Mouse (Mus musculus): ENCODE data around the gene Cdkn2d.
"Not testable (repeated sequence)": the region's sequence is repeated elsewhere in the genome, so short reads cannot be mapped to it uniquely, and the experiment has no call there.

Gene Cdkn2d

GRCm38 (mm10) chr9:21291022-21291787, at the start of gene Cdkn2d:
TSS of gene Cdkn2d (minus strand) at chr9:21291407.
- DNase-seq: peak; percentile 100

DNA sequence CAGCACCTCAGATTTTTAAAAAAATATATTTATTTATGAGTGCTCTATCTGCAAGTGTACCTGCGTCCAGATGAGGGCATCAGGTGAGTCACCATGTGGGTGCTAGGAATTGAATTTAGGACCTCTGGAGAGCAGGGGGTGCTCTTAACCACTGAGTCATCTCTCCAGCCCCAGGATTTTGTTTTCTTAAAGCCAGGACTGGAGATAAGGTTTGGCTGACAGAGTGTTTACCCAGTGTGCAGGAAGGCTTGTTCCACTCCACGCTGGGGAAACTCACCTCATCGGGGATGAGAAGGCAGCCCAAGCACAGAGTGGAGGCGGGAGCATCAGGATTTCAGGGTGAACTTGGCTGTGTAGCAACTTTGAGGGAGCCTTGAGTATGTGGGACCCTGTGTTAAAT, 49.2 kb upstream of the Cdkn2d start:
- no peak for DNase-seq

GRCm38 (mm10) chr9:21337652-21338051, 46.4 kb upstream of the Cdkn2d start:
- DNase-seq: peak; percentile 67 to 76

DNA sequence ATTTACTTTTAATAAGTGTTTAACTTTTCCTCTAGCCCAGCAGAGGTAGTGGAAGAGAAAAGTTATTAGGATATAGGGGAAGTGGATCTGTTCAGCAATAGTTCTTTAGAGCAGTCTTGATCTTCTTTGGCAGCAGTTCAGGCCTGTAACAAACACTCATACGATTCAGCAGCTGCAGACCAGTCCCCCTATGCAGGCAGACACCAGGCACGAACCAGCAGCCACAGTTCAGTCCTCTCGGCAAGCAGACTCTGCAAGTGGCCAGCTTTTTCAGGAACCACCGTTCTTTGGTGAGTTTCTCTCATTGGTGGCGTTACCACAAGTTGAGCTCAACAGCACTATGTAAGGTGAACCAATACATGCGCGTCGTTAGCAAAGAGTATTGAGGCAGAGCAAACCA, 45.3 kb upstream of the Cdkn2d start:
- DNase-seq: no peak

- no peak for DNase-seq
These were observed 44.2 kb upstream of the Cdkn2d start for GRCm38 (mm10) chr9:21335391-21335790.

GRCm38 (mm10) chr9:21334747-21335146, 43.5 kb upstream of the Cdkn2d start:
- no peak for DNase-seq

DNA sequence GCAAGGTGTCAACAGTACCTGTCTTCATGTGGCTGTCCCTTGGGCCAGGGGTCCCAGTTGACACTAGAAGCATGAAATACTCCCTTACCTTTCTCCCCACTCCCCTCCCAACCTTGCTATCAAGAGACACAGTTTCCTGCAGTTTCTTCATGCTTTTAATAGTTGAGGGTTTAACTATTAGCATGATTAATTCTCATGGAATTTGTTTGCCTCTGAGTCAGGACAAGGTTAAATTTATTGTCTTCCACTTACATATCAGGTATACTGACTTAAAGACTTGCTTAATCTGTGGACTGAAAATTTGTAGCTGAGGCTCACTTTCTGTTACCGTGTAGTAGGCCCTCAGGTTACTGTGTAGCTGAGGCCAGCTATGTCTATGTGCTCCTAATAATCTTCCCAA, 42.3 kb upstream of the Cdkn2d start:
- no peak for DNase-seq

DNA sequence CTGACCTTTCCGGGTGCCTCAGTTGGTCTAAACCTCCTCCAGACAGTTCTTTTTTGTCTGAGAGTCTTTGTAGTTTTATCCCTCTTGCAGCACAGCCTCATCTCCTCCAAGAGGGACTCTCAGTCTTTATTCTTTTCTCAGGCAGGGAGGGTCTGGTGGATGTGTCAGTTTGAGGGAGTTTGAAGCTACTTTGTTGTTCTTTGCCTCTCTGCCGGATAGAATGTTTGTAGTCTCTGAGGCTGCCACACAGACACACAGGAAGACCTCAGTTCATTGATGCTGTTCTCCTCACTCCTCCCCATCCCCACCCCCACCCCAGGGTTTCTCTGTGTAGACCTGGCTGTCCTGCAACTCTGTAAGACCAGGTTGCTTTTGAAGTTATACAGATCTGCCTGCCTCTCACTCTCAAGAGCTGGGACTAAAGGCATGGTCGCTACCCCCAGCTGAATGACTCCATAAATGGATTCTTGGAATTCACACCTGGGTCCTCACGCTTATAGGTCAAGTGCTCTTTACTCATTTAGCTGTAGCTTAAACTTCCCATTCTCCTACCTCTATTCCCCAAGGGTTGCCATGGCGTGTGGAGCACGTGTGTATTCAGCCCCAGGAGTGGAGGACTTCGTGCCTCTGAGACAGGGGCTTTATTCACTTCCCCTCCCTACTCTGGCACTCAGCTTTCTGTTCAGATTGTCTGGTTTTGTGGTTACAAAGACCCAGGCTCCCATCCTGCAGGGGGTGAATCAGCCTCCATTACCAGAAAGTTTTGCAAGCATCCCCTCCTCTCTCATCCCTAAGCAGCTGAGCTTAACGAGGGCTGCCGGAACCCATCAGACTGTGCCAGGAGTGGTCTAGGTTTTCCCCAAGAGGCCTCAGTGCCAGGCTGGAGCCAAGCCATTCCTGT, 41.2 kb upstream of the Cdkn2d start:
- no peak for DNase-seq

- no peak for DNase-seq
These were observed 40.3 kb upstream of the Cdkn2d start for GRCm38 (mm10) chr9:21331365-21332140.

GRCm38 (mm10) chr9:21329699-21330289, 38.6 kb upstream of the Cdkn2d start:
- no peak for DNase-seq

GRCm38 (mm10) chr9:21329041-21329440, 37.8 kb upstream of the Cdkn2d start:
- peak in 1 of 2 experiments; percentile 22 for DNase-seq

DNA sequence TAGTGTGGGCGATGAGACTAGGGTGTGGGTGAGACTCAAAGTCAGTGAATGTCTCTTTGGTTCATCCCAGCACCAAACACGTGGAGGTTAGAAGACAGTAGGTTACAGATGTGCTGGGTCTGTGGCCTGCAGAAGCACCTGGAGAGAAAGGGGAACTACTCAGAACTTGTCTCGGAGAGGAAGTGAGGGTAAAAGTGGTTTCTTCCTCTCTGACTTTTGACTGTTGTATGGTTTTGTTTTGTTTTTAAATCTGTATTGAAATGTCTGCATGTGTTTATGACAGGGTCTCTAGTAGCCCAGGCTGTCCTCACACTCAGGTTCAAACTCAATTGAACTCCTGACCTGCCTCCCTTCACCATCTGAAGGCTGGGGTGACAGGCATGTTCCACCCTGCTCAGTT, 36.8 kb upstream of the Cdkn2d start:
- no peak for DNase-seq

GRCm38 (mm10) chr9:21327569-21327968, 36.4 kb upstream of the Cdkn2d start:
- DNase-seq: no peak

DNA sequence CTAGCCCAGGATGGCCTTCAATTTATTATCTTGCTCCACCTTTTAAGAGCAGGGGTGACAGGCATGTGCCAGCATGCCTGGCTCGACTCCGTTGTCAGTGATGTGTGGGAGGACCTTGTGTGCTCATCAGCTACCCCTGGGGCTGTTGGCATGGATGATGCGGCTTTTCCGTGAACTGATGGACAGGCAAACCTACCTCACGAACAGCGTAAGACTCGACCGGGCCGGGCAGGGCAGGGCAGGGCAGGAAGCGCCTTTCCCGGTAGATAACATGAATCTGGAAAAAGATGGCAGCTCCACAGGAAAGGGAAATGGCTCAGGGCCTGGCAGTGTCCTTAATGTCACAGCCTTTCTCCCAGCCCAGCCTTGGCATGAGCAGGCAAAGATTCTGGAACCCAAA, 33.1 kb upstream of the Cdkn2d start:
- DNase-seq: peak in 1 of 2 experiments; percentile 40

DNA sequence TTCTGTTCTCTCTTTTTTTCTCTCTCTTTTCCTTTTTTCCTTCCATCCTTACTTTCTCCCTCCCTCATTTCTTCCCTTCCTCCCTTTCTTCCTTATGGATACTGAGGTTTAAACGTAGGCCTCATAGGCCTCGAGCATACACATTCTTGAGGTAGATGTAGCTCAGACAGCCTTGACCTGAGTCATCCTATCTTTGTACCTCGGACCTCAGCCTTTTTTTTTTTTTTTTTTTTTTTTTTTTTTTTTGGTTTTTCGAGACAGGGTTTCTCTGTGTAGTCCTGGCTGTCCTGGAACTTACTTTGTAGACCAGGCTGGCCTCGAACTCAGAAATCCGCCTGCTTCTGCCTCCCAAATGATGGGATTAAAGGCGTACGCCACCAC, 31.7 kb upstream of the Cdkn2d start:
- DNase-seq: not testable (repeated sequence)

DNA sequence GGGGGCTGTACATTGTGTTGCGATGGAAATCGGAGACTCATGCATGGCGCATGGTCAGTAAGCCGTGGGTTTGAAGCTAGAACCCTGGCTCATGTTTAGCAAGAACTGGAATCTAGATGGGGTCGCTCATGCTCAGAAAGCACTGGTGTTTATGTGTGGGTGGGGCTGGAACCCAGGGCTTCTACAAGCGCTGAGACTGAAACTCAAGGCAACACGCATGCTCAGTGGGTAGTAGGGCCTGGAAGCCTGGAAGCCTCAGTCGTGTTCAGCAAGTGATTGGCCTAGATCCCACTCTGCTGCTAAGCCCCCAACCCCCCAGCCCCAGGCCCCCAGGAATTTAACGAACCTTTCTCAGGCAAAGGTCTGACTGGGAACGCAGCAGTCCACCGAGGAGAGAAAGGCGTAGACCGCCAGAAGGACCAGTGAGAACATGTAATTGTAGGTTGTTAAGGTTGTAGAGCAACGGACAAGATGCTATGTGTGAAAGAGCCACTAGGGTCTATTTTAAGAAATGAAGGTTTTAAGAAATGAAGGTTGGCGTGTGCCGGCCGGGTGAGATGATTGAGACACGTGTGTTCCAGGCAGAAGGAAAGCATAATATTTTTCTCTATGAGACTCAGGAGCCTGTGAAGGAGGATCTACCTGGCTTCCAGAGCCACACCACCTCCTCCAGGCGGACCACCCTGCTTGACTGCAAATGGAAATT, 31.2 kb upstream of the Cdkn2d start:
- no peak for DNase-seq

- peak; percentile 53 to 56 for DNase-seq
These were observed 30.3 kb upstream of the Cdkn2d start for GRCm38 (mm10) chr9:21321513-21321835.

DNA sequence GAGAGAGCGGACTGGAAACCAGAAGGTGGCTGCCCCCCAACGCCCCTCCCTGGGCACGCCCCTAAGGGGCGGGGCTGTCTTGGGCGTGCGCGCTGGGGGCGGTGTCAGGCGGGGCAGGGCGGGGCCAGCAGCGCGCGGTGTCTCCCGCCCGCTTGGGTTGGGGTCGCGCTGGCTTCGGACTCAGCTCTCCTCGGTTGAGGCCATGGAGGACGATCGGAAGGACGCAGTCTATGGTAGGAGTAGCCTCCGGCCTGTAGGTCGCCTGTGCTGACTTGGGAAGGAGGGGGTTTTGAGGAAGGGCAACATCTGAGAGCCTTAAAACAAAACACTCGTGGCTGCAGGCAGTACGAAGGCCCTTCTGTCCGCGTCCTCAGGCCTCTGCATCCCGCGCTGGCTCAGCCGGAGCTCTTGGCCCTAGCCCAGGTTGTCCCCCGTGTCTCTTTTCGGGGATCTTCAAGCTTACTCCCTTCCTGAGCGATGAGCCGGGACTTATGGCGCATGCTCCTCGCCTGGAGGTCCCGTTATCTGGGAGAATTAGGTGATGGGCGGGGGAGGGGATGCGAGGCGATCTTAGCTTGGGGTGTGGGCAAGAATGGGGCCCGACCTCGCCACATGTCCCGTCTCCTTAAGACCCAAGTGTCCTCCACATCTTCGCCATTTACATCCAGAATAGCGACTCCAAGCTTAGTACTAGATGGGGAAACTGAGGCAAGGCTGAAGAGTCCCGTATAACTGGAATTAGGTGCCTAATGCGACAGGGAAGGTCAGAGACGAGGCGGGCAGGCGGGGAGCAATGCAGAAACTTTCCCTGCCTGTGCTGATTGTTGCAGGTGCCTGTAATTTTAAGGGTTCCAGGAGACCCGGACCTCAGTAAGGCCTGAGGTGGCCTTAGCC, 29.7 kb upstream of the Cdkn2d start, which contains the start of gene Slc44a2:
Gene Slc44a2, plus strand, starts transcription at position 80 of the 894 bp plus-strand sequence.
- peak; percentile 89 to 93 for DNase-seq

- no peak for DNase-seq
These were observed 29.0 kb upstream of the Cdkn2d start for GRCm38 (mm10) chr9:21320280-21320618.

DNA sequence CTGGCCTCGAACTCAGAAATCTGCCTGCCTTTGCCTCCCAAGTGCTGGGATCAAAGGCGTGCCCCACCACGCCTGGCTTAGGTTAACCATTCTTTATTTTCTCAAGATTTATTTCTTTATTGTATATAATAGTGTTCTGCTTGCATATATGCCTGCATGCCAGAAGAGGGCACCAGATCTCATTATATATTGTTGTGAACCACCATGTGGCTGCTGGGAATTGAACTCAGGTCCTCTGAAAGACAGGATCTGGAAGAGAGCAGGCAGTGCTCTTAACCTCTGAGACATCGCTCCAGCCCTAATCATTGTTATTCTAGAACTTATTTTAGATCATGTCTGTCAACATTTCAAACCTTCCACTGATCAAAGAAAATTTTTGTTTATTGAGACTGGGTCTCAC, 28.3 kb upstream of the Cdkn2d start:
- DNase-seq: no peak

DNA sequence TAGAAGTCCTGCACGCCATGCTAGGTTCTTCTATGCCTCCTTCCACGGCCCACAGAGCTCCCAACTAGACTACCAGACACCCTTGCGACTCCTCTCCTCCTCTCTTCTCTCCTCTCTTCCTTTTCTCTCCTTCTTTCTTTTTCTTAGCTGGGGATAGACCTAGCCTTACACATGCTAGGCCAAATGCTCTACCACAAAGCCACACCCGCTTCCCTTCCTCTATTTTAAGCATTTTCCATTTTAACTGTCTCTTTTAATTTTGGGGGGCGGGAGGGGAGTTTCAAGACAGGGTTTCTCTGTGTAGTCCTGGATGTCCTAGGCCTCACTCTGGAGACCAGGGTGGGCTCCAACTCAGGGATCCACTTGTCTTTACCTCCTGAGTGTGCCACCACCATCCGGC, 27.6 kb upstream of the Cdkn2d start:
- no peak for DNase-seq

All from kidney, postnatal 4 days (tissue).